Mouse (Mus musculus): Measurements from ENCODE around the gene Zfhx3.

Zfhx3 gene

DNA sequence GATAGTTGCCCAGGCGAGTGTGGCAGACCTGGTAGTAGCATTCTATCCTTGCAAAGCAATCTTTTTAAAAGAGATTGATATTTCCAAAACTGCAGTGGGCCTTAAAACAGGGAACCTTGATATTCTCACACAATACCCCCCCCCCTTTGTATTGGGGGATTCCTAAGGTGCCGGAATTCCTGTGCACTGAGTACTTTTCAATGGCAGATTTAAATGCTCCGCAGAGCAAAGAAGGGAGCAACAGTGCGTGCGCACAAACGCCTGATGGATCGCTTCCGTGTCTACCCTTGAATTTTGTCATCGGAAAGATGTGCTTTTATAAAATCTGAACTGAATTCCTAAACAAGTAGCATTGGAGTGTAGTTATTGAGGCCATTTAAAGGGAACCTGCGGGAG is 846.3 kb downstream of the Zfhx3 start:
- 55% methylated on average over 10 of the region's 10 CpGs for WGBS

DNA sequence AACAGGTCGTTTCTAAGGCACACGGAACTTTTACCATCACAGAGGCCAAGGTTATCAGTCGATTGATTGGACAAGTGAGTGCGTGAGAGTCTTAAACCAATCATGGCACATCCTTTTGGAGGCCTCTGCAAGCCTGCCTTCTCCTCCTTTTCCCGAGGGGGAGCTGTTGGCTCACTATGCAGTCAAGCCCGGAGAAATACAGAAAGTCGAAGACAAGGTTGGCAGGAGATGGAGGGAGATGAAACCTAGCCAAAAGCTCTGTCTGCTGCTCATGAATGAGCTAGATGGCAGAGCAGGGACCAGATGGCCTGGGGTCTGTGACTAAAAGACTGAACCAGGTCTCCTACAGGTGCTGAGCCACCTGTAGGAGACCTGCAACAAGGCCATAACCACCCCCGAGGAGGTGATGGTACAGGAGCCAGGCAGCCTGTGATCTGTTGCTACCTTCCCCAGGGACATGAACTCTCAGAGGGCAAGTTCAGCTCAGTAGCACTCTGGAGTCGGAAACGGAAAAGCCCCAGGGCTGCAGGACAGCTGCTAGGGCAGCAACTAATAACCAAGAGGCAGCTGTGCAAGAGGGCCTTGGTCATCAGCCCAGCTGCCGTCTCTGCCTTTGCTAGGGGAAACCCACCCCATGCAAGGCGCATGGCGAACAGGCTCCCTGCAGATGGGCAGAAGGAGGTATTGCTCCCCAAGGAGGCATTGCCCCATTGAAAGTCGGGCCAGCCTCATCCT is 848.3 kb downstream of the Zfhx3 start:
- 50% methylated on average over 14 of the region's 14 CpGs for WGBS

DNA sequence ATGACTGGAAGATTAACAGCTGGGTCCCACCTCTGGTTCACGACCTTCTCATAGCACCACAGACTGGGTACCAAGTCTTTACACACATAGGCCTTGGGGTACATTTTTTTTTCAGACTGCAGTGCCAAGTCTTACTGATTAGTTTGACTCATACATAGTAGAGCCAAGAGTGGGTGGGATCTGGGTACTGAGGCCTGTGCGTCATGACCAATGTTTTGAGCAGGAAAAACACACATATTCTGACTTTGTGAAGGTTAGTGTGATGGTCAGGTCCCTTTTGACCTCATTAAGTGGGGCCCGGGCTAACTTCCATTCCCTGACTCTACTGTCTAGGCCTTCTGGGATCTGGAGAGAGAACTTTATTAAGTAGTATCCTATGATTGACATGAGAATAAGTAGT is 853.6 kb downstream of the Zfhx3 start:
- WGBS: 84% methylated on average over 3 of the region's 3 CpGs

DNA sequence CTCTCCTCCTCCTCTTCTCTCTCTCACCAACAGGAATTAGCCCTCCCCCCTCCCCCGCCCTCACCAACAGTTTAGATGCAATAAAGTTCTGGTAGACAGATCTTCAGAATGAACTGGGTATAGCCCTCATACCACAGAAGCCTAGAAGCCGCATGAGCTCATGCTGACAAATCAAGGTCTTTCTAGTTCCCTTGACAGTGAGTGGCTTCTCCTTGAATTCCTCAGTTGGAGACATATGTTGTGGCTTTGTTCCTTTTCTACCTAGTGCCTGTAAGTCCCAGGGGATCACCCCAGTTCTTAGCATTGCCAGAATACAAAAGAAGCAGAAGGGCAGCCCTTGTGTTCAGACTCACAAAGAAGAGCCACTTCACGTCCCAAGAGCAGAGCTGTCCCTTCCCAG is 854.4 kb downstream of the Zfhx3 start:
- WGBS: 93% methylated on average over 3 of the region's 3 CpGs

DNA sequence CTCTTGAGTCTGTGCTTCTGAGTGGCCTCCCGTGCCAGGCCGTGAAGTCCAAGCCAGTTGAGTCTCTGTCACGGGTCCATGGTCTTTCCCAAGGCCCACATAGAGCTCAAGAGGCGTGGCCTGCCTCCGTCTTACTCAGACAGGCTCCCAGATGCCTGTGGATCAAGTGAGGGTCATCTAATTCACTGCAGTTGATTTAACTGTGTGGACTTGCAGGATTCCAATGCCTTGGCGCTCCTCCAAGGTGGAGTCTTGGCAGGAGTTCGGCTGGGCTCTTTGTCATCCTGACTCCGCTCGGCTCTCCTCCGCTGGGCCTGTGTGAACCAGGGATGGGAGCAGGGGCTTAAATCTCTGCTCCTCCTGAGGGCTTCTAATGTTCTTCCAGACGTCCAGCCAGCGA is 855.6 kb downstream of the Zfhx3 start:
- WGBS: 64% methylated on average over 12 of the region's 12 CpGs

DNA sequence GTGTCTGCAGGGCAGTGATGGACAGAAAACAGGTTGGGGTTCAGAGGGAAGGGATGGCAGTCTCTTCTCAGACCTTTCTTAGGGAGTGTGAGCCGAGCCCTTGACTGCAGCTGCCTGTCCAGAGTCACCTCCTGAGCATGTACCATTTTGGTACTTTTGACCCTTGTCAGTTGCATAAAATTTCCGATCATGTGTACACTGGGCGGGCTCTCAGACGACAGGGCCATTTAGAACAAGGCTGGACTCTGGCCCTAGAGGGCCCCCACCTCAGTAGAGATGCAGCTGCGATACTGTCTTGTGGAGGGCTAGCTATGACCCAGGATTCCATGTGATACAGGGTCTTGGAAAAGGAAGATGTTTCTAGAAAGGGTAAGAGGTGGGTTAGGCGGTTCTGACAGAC is 856.8 kb downstream of the Zfhx3 start:
- WGBS: 96% methylated on average over 6 of the region's 6 CpGs

DNA sequence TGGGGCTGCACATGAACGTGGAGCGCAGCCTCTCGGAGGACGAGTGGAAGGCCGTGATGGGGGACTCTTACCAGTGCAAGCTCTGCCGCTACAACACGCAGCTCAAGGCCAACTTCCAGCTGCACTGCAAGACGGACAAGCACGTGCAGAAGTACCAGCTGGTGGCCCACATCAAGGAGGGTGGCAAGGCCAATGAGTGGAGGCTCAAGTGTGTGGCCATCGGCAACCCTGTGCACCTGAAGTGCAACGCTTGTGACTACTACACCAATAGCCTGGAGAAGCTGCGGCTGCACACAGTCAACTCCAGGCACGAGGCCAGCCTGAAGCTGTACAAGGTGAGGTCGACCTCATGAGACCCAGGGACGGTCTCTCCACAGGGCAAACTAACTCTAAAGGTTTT is 857.9 kb downstream of the Zfhx3 start:
- WGBS: 97% methylated on average over 15 of the region's 15 CpGs

DNA sequence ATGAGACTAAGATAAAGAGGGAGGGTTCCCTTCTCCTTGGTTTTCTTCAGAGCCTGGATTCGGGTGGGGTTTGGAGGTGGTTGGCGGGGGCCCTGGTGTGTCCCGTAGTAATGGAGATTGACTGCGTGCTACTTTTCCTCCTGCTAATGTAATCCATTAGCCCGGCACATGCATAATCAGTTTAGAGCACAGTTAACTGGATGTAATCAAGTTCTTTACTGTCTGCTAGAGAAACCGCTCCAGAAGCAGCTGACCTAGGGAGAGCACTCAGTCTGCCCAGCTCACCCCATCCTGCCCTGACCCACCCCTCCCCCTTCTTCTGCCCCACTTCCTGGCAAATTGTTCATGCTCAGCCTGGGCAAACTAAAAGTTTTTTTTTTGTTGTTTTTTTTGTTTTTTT is 860.6 kb downstream of the Zfhx3 start:
- 79% methylated on average over 6 of the region's 6 CpGs for WGBS

DNA sequence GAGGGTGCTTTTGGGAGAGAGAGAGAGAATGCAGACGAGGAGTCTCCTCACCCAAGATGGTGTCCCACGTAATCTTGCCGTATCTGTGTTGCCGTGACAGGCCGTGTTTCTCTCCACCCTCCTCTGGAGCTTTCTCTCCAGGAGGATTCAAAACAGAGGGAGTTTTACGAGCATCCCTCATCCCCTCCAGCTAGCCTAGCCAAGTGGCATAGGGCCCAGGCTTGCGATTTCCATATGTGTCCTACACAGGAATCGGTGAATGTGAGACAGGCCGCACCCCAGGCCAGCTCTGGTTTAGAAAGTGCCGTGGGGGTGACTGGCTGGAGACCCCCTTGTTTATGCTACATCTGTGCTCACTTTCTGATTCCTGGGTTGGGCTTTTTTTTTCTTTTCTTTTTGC is 869.2 kb downstream of the Zfhx3 start:
- WGBS: 69% methylated on average over 10 of the region's 10 CpGs

DNA sequence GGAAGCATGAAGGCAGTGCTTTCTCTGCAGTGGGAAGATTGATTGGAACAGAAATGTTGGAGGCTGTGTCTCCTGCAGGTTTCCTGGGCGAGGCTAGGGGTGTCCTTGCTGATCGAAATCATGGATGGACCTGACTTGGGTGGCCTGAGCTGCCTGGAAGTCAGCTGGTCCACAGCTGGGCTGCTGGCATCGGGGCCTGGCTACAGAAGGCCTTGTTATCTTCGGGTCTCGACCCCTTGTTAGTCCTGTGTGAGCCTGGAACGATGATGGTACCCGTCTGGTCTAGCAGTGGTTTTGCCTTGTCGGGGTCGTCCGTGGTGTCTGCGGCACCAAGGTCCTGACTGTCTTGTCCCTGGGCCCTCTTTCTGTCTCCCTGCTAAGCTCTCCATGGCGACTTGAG is 870.9 kb downstream of the Zfhx3 start:
- 94% methylated on average over 12 of the region's 12 CpGs for WGBS

DNA sequence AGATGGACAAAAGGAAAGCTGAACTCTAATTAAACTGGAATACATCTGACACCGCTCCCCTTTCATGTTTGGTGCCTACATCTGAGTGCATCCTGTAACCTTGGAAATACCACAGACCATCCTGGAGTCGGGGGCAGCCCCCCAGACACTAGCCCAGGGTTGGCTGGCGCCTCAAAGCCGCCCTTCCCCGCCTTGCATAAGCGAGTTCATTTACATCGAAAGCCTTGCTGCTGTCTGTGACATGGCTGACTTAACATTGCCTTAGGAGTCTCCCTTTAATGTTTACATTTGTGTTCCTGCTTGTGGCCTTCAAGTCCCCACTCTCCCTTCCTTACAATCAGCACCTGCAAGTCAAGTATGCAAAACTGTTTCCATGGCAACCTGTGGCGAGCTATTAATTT is 876.8 kb downstream of the Zfhx3 start:
- WGBS: 43% methylated on average over 8 of the region's 8 CpGs

DNA sequence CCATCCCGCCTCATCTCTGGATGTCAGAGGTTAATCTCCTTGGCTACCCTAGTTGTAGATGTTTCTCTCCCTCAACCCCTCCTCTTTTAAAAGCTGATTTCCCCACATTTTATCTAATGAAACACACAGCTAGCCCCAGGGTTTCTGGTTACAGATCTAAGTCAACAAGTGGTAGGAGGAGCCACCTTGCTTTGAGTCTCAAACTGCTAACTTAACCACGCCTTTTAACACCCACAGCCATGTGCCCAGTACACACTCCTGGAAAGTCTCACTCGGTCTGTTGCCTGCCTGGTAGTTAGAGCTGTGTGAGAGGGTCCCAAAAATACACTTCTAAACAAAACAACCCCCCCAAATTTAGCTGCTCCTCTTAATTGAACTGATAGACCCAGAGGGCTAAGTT is 877.4 kb downstream of the Zfhx3 start:
- 34% methylated on average over 3 of the region's 3 CpGs for WGBS

DNA sequence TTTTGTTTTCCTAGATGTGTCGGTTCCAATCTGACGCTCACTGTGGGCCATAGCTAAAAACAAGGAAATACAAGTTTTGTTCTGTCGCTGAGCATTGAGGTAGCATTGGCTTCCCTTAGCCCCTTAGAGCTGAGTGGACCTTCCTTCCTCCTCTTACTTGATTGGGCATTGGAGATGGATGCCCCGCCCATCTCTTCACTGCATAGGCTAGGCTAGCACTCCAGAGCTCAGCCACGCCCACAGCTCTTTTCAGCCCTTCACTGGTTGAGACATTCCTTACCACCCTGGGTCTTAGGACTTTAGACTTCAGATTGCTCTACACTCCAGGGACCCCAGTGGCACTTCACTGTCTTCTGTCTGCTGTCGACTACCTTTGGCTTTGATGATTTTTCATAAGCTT is 878.2 kb downstream of the Zfhx3 start:
- 40% methylated on average over 6 of the region's 6 CpGs for WGBS

DNA sequence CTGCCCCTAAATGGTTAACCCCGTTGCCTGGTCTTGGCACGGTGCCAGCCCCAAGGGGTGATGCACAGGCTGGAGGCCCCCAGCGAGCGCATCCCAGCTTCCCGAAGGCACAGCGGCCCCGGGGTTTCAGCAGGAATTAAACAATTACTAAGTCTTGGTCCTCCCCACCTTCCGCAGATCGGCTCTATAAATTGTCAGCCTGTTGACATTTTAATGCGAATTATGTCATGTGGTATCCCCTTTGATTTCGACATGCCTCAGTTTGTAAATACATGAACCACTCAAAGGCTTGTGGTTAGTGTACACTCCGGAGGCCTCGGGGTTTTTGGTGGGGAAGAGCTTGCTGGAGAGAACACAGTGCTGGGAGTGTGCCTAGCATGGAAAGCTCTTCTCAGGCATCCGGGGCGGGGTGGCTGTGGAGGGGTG is 880.4 kb downstream of the Zfhx3 start:
- WGBS: 45% methylated on average over 15 of the region's 15 CpGs

DNA sequence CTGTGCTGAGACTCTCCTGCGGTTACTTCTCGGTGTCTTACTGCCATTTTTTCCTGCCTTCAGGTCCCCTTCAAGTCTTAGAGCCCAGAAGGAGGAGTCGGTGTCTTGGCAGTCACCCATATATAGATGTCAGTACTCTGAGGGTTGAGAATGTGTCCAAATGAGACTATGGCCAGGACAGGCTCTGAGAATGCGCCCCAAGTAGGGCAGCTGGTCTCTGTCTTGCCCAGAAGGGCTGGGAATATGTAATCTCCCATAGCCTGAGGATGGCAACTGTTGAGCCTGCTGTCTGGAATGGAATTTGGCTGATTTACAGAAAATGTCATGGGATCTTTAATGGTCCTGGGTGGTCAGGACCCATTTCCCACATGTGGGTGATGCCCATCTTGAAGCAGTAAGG is 881.6 kb downstream of the Zfhx3 start:
- WGBS: 97% methylated on average over 4 of the region's 4 CpGs

DNA sequence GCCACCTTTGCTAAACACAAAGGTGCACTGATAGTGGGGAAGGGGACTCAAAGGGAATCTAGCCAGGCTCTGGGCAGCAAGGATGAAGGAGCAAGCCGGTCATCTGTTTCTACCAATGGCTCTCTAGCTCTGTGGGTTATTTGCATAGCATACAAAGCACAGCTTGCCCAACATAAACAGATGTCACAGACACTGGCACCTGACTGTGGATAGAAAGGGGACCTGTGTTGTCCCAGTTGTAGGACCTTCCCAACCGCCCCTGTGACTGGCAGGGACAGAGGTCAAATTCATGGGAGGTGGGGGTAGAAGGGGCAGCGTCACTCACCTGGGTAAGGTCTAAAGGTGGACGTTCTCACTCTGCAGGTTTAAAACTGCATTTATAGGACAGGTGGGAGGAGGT is 884.0 kb downstream of the Zfhx3 start:
- WGBS: 93% methylated on average over 4 of the region's 4 CpGs

DNA sequence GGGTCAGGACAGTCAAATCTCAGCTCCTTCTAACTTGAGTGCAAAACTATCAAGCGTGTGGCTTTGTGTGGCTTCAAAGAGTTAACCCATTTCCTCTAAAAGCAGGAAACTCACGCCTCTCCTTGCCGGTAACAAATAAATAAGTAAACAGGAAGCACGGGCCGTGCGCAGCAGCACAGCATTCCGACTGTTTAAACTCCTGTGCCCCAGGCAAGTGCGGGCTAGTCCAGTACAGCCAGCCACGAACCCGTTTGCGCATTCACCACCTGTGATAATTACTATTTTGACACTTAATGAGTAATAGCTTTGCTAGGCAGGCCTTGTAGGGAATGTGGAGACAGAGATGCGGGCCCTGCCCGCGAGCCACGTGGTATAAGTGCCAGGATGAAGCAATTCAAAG is 885.0 kb downstream of the Zfhx3 start:
- 75% methylated on average over 15 of the region's 15 CpGs for WGBS

DNA sequence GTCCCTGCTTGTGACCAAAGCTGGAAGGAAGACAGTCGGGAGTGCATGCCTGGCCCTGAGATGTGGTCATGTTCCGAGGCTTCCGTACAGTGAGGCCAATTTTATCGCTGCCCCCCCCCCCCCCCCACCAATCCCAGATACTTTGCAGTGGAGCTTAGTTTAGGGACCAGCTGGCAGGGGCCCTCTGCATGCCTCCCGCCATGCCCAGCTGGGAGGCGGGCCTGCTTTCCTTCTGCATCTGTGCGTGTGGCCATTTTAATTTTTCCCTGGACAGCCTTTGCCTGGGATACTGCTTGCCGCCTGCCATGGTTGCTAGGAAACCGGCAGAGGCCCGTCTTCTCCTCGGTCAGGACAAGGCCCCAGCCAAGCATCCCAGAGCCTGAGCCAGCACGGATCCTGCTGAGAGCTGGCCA is 886.9 kb downstream of the Zfhx3 start:
- 40% methylated on average over 12 of the region's 12 CpGs for WGBS

DNA sequence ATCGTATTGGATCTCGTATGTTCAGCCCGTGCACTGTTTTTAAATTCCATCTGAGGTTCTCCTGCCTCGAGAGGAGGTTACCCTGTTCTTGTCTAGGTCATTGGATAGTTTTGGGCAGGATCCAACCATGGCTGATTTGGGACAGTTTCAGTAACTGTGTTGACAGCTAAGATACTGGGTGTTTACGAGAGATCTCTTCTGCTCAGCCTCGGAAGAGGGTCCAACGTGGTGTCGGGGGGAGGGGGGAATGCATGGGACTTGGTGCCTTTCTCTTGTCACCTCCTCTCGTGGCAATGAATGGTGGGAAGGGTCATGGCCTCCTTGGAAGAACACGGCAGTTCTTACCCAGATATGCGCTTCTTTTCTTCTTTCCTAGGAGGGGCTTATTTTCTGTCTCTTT is 892.7 kb downstream of the Zfhx3 start:
- 94% methylated on average over 11 of the region's 11 CpGs for WGBS

DNA sequence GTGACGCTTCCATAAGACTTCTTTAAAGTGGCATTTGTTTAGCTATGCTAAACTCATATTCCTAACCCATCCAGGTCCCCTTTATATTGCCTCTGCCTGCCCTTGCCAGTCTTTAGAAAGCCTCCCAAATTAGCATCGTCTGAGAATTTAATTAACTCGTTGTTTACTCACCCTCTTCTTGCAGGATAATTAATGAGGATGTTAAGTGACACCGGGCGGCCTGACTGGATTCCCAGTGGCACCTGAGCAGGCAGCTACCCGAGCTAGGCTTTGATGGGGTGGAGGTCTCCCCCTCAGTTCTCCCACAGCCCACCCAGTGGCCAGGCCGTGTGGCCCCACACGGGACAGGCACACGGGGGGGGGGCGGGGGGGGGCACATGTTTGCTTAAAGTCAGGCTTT is 895.3 kb downstream of the Zfhx3 start:
- WGBS: 43% methylated on average over 10 of the region's 10 CpGs

DNA sequence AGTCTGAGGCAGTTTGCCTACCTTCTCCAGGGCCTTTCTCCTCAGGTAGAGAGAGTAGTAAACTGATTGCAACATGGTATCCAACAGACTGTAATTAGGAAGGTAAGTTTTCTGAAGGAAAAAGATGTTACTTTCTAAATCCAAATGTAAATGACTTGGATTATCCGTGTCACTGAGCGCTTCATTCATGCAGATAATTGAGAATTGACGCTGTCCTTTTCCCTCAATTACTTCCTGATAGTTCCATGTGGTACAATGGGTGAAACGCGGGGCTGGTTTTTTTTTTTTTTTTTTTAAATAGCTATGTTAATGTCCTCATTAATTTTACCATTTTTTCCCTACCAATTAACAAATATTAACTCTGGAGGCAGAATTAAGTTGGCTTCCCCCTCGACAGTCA is 896.3 kb downstream of the Zfhx3 start:
- 56% methylated on average over 6 of the region's 6 CpGs for whole genome bisulfite sequencing

DNA sequence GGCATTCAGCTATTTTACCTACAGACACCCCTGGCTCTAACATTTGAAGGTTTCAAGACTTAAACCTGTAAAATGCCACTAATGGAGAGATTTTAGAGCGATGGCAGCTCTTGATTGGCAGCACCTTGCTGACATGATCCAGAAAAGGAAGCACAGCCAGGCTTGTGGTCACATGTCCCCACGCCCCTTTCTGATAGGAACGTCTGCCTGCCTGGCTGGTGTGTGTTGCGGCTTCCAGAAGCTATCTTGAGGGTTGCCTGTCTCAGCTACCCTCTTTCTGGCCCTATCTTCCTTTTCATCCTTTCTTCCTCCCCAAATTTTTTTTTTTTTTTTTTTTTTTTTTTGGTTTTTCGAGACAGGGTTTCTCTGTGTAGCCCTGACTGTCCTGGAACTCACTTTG is 899.9 kb downstream of the Zfhx3 start:
- 93% methylated on average over 5 of the region's 5 CpGs for WGBS

DNA sequence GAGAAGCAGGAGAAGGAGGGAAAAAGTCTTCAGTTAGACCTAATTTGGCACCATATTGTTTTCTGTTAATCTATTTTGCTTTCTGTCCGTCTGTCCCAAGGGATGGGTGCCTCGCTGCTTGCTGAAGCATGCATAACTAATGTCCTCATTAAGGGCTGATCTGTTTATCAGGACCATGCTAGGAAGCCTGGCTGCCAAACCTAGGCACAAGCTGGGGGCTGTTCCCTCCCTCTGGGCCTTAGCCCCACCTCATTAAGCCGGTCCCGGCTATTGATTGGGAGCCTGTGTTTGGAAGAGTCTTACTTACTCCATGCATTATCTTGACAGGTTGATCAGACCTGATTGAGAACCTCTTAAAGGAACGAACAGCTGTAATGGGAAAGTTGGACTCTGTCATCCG is 903.7 kb downstream of the Zfhx3 start:
- 57% methylated on average over 6 of the region's 6 CpGs for WGBS

DNA sequence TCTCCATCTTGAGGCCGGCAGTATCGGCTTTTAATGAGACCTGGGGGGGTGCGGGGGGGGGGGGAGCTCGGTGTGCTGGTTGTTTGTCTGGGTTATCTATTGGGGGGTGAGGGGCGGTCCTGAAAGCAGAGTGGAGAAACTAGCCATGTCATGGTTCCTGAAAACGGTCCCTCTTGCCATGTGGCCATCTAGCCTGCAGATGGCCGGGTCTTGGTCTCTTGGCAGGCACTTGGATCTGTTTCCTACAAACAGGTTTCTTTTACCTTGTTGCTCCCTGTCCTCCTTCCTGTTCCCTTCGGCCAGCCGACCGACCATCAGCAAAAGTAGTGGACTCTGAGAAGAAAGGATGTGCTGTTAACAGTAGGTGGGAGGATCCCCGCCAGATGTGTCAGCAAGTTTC is 904.4 kb downstream of the Zfhx3 start:
- 56% methylated on average over 11 of the region's 11 CpGs for WGBS

Measured in cerebral cortex, adult 2 months (tissue).